Mouse (Mus musculus): Measurements from ENCODE around the gene Atat1.
A peak's percentile ranks its signal among the peaks of the same experiment; 100 is the strongest.

DNA sequence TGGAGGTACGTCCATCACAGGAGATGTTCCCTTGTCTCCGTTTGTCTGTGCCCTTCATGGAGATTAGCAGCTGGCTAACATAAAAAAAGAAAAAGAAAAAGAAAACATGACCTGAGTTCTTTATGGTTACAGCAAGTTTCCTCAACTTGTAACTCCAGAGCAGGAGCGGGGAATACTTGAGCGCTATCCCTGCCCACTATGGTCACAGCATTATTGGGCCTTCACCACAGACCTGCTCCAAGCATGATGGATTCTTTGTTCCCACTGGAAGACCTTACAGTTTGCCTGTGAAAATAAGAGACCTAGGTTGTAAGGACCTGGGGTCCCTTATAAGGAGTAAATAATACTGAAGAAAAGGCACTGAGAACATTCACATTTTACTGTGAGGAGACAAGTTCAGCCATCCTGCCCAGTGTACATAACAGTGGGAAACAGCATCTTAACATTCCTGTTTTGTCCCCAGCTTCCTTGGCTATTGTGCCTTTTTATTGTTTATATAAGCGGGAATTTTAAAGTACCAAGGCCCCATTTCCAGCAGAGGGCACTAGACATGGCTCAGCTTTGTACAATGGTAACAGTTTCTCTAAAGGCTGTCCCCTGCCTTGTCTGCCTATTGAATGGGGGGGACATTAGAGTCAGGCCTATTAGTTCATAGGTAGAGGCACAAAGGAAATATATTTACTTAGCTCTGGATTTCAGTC, 11.1 kb upstream of the Atat1 start:
- TF ChIP-seq CTCF (IDR thresholded peaks at IDR 0.05; ENCODE audit: low read depth, low read length) (peak; percentile 39; the same call in 1 of the 2 replicates), GATA1 (IDR thresholded peaks at IDR 0.05; ENCODE audit: borderline replicate concordance, low read length) (no peak)

Data from G1E (cell line).